In genomic region chr13:48262451-48262969, GRCm38 (mm10) we compare ENCODE assay signal across 8 mouse cellular contexts. TPM values are rescaled to one million over a fixed set of nuclear protein-coding genes. Genes with fewer than 3 reads are reported as not detected.
A peak's percentile ranks its signal among the peaks of the same experiment; 100 is the strongest.
DNase-seq lines count a peak whose midpoint lies in the region; ATAC-seq and TF ChIP-seq lines count a peak whose summit lies in the region.

No protein-coding gene starts in this region.

- no peaks in the 10 kb centered on the region for H3K4me1 ChIP-seq in forebrain, postnatal 0 days (ENCODE audit: insufficient read depth)
- H3K4me1 ChIP-seq in intestine, embryonic 15.5 days (replicated peaks) = peaks cover 13% of the 10 kb centered on the region; the same call in 1 of the 2 replicates
- 0 out of 2 replicates have a peak, but pooled peaks cover 4% of the 10 kb centered on the region for H3K4me1 ChIP-seq in liver, embryonic 13.5 days (replicated peaks)
- peaks cover 7% of the 10 kb centered on the region; the same call in 1 of the 2 replicates for H3K4me1 ChIP-seq in neural tube, embryonic 12.5 days

- peak overlapping the region; percentile 74 for H3K4me3 ChIP-seq in forebrain, postnatal 0 days (ENCODE audit: low read depth, low read length)
- peak overlapping the region; percentile 77 for H3K4me3 ChIP-seq in intestine, embryonic 15.5 days (replicated peaks)
- H3K4me3 ChIP-seq in liver, embryonic 13.5 days (replicated peaks) = peak overlapping the region; percentile 58
- H3K4me3 ChIP-seq in neural tube, embryonic 12.5 days = peak overlapping the region; percentile 94

- peak overlapping the region; percentile 87 for H3K27ac ChIP-seq in forebrain, postnatal 0 days (ENCODE audit: low read depth, low read length)
- peak overlapping the region; percentile 82; the same call in 1 of the 2 replicates for H3K27ac ChIP-seq in intestine, embryonic 15.5 days
- no peak overlapping the region for H3K27ac ChIP-seq in liver, embryonic 13.5 days
- peak overlapping the region; percentile 94 for H3K27ac ChIP-seq in neural tube, embryonic 12.5 days

- TF ChIP-seq CTCF in forebrain, postnatal 0 days (IDR thresholded peaks at IDR 0.05; ENCODE audit: low read depth) = no peak

- H3K9ac ChIP-seq in forebrain, postnatal 0 days = peak overlapping the region; percentile 79
- peak overlapping the region; percentile 70 for H3K9ac ChIP-seq in intestine, embryonic 15.5 days
- 0 out of 2 replicates have a peak overlapping the region, but pooled peaks have one; percentile 29 for H3K9ac ChIP-seq in liver, embryonic 13.5 days
- H3K9ac ChIP-seq in neural tube, embryonic 12.5 days = peak overlapping the region; percentile 98

- H3K36me3 ChIP-seq in forebrain, postnatal 0 days (ENCODE audit: insufficient read depth) = no peaks in the 10 kb centered on the region
- no peaks in the 10 kb centered on the region for H3K36me3 ChIP-seq in intestine, embryonic 15.5 days
- no peaks in the 10 kb centered on the region for H3K36me3 ChIP-seq in liver, embryonic 13.5 days
- H3K36me3 ChIP-seq in neural tube, embryonic 12.5 days = no peaks in the 10 kb centered on the region

- peak; percentile 3 to 6 for DNase-seq in frontal cortex, postnatal 25 days (ENCODE audit: low spot score in 2 of 2)
- DNase-seq in cerebellum, adult 18-20 months = peak; percentile 16 to 33
- peak; percentile 45 for DNase-seq in forebrain, postnatal 0 days
- DNase-seq in liver, embryonic 13.5 days = no peak

- 2% methylated on average over 25 of the region's 25 CpGs for WGBS in forebrain, postnatal 0 days
- under 1% methylated on average over 25 of the region's 25 CpGs for WGBS in intestine, embryonic 15.5 days
- 4% methylated on average over 25 of the region's 25 CpGs for WGBS in liver, embryonic 13.5 days (ENCODE audit: insufficient replicate concordance)
- under 1% methylated on average over 25 of the region's 25 CpGs for WGBS in neural tube, embryonic 12.5 days

- H3K27me3 ChIP-seq in forebrain, postnatal 0 days (ENCODE audit: insufficient read depth, low read length) = no peaks in the 10 kb centered on the region
- H3K27me3 ChIP-seq in intestine, embryonic 15.5 days (replicated peaks) = peaks cover 7% of the 10 kb centered on the region; the same call in 1 of the 2 replicates
- H3K27me3 ChIP-seq in liver, embryonic 13.5 days = peaks cover 62% of the 10 kb centered on the region
- no peaks in the 10 kb centered on the region for H3K27me3 ChIP-seq in neural tube, embryonic 12.5 days (replicated peaks)

- peak overlapping the region; percentile 86 for H3K4me2 ChIP-seq in forebrain, postnatal 0 days (ENCODE audit: low read depth)
- H3K4me2 ChIP-seq in intestine, embryonic 15.5 days (replicated peaks) = peak overlapping the region; percentile 95
- peak overlapping the region; percentile 73 for H3K4me2 ChIP-seq in liver, embryonic 13.5 days
- H3K4me2 ChIP-seq in neural tube, embryonic 12.5 days (replicated peaks) = peak overlapping the region; percentile 83

- no peaks in the 10 kb centered on the region for H3K9me3 ChIP-seq in forebrain, postnatal 0 days (ENCODE audit: low read length)
- no peaks in the 10 kb centered on the region for H3K9me3 ChIP-seq in intestine, embryonic 15.5 days
- H3K9me3 ChIP-seq in liver, embryonic 13.5 days (replicated peaks) = no peaks in the 10 kb centered on the region
- H3K9me3 ChIP-seq in neural tube, embryonic 12.5 days = no peaks in the 10 kb centered on the region

- no peak for ATAC-seq in frontal cortex, adult (ENCODE audit: low TSS enrichment)
- no peak for ATAC-seq in forebrain, postnatal 0 days
- no peak for ATAC-seq in intestine, embryonic 15.5 days
- ATAC-seq in liver, embryonic 13.5 days (ENCODE audit: low read depth) = no peak
- ATAC-seq in neural tube, embryonic 12.5 days (ENCODE audit: low FRiP score, low read depth) = no peak
- ATAC-seq in megakaryocyte-erythroid progenitor cell, adult 5-6 weeks (replicated peaks; ENCODE audit: low FRiP score, low TSS enrichment, poor library complexity, severe bottlenecking) = no peak

RNA-seq across cellular contexts. Expression of gene Id4, which starts 1.5 kb away (rescaled TPM):
- 100 and 152 TPM in 2 replicates for total RNA-seq in forebrain, postnatal 0 days (2014; rRNA removed)
- 32.6 and 80.8 TPM in 2 replicates for polyA plus RNA-seq in forebrain, postnatal 0 days (2015; fragmentation: Nextera tagmentation; extraction: Ambion mirVana)
- 16.3 and 16.9 TPM in 2 replicates for polyA plus RNA-seq in intestine, embryonic 15.5 days (2015; fragmentation: Nextera tagmentation; extraction: Ambion mirVana)
- 0.33 and 0.36 TPM in 2 replicates for polyA plus RNA-seq in liver, embryonic 13.5 days (2015; fragmentation: Nextera tagmentation; extraction: Ambion mirVana)
- 103 and 105 TPM in 2 replicates for polyA plus RNA-seq in neural tube, embryonic 12.5 days (2016; fragmentation: Nextera tagmentation; extraction: Ambion mirVana)
- not detected in 2 replicates for total RNA-seq in megakaryocyte-erythroid progenitor cell, adult 5-6 weeks (2014; fragmentation: Nextera tagmentation)
- 0.85 TPM in 1 of 2 replicates, not detected in the other for total RNA-seq in megakaryocyte-erythroid progenitor cell, adult 5-6 weeks (2017)

Comparison
In these comparisons a context has a peak if more than half of its experiments do, and no peak if none do; other contexts are left out.
1. H3K9ac ChIP-seq: peak in every context shown above with its lines; median percentile 98 in neural tube, embryonic 12.5 days; 79 in forebrain, postnatal 0 days; 70 in intestine, embryonic 15.5 days; 29 in liver, embryonic 13.5 days.
2. RNA of gene Id4, which starts 1.5 kb away (polyA plus RNA-seq): 103 to 105 TPM in neural tube, embryonic 12.5 days, 32.6 to 80.8 TPM in forebrain, postnatal 0 days and 16.3 to 16.9 TPM in intestine, embryonic 15.5 days; 0.33 to 0.36 TPM in liver, embryonic 13.5 days; every median in the first group is over 10 times any median in the second.
3. Peak in every context shown above with its lines, with median percentiles within 50 percentile points of each other: H3K4me2 ChIP-seq and H3K4me3 ChIP-seq.